Mouse (Mus musculus) olfactory bulb, adult 2 months (tissue): Measurements from ENCODE around the gene Sctr.

ENCODE experiments used
- CTCF ChIP-seq: fragments of 200-500 bp; IDR thresholded peaks from 2 replicates; pipeline ENCODE4 v1.5.1; 2012; ENCODE audit warnings: low read depth, mild to moderate bottlenecking, low read length, moderate library complexity; ENCODE audit not compliant: insufficient read depth
- POLR2A ChIP-seq: fragments of 200-500 bp; IDR thresholded peaks from 2 replicates; pipeline ENCODE4 v1.6.1; 2012; ENCODE audit warnings: mild to moderate bottlenecking, low read depth, low read length, moderate library complexity; ENCODE audit not compliant: insufficient read depth

DNA sequence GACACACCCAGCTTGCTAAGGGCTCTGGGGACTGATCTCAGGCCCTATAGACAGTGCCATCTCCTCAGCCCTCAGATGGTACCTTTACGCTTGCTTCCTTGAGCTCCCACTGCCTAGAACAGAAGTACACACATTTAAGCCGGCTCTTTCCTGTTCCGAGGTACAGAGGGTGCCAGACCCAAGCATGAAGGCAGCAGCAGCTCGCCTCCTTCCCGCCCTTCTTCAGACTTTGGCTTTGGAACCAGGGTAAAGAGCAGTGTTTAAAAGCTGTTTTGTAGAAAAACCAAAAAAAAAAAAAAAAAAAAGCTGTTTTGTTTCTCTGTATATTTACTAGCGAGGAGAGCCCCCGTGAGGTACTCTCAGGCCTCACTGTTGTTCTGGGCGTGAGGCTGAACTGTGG, 105.1 kb downstream of the Sctr start:
- TF ChIP-seq POLR2A (no peak), CTCF (no peak)
